Mouse (Mus musculus): ENCODE measurements at regions not wholly inside any gene's neighbourhood (a gene's known extent, or its start where the extent isn't known, plus 50 kb on each side); places are given as distances from the start of the nearest gene placed in this dataset.
"Not testable (repeated sequence)": the region's sequence is repeated elsewhere in the genome, so short reads cannot be mapped to it uniquely, and the experiment has no call there.

DNA sequence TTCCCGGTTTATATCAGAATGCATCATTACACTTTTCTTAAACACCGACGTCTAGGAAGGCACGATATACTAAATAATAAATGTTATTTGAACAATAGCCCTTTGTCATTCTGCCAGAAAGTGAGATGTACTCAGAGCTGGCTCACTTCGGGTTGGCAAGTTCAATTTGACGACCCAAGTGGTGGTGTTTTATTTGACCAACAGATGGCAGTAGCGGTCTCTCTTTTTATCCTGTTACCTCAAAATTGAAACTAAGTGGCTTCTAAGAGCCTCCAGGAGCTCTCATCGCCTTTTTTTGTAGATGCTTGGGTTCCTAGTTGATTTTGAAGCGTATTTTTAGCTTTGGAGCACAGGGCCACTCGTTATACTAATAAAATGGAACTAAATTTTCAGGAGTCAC, 66.7 kb upstream of the Chmp2b start:
- WGBS = 12% methylated on average over 10 of the region's 10 CpGs
- no peaks in the 10 kb centered on the region for H3K4me1 ChIP-seq
- no peaks in the 10 kb centered on the region for H3K9me3 ChIP-seq (replicated peaks)
- no peak overlapping the region for H3K4me2 ChIP-seq
- ATAC-seq (ENCODE audit: low FRiP score) = no peak
- H3K4me3 ChIP-seq (replicated peaks) = no peak overlapping the region
- H3K9ac ChIP-seq (replicated peaks) = no peak overlapping the region
- no peaks in the 10 kb centered on the region for H3K27me3 ChIP-seq (replicated peaks)
- no peaks in the 10 kb centered on the region for H3K36me3 ChIP-seq
- no peak overlapping the region for H3K27ac ChIP-seq (replicated peaks)

GRCm38 (mm10) chr16:65631680-65632079, 69.2 kb upstream of the Chmp2b start:
- WGBS = 64% methylated on average over 5 of the region's 5 CpGs
- Histone ChIP-seq H3K27ac (replicated peaks) (no peak overlapping the region), H3K36me3 (no peaks in the 10 kb centered on the region), H3K4me3 (replicated peaks) (no peak overlapping the region), H3K4me2 (no peak overlapping the region), H3K9ac (replicated peaks) (no peak overlapping the region), H3K4me1 (no peaks in the 10 kb centered on the region), H3K27me3 (replicated peaks) (no peaks in the 10 kb centered on the region), H3K9me3 (replicated peaks) (no peaks in the 10 kb centered on the region)
- no peak for ATAC-seq (ENCODE audit: low FRiP score)

- 94% methylated on average over 3 of the region's 3 CpGs for whole genome bisulfite sequencing
- not testable (repeated sequence) for H3K4me1 ChIP-seq; H3K27me3 ChIP-seq (replicated peaks); H3K4me2 ChIP-seq; H3K4me3 ChIP-seq (replicated peaks); H3K27ac ChIP-seq (replicated peaks); H3K9ac ChIP-seq (replicated peaks); H3K36me3 ChIP-seq; H3K9me3 ChIP-seq (replicated peaks); ATAC-seq (ENCODE audit: low FRiP score)
Measured at GRCm38 (mm10) chr16:65646741-65647140, 84.2 kb upstream of the Chmp2b start.

GRCm38 (mm10) chr16:65649061-65649460, 86.5 kb upstream of the Chmp2b start:
- no peaks in the 10 kb centered on the region for H3K9me3 ChIP-seq (replicated peaks)
- H3K4me1 ChIP-seq = no peaks in the 10 kb centered on the region
- no peak for ATAC-seq (ENCODE audit: low FRiP score)
- H3K9ac ChIP-seq (replicated peaks) = no peak overlapping the region
- 44% methylated on average over 3 of the region's 3 CpGs for WGBS
- H3K27ac ChIP-seq (replicated peaks) = no peak overlapping the region
- no peaks in the 10 kb centered on the region for H3K36me3 ChIP-seq
- H3K4me3 ChIP-seq (replicated peaks) = no peak overlapping the region
- H3K27me3 ChIP-seq (replicated peaks) = no peaks in the 10 kb centered on the region
- no peak overlapping the region for H3K4me2 ChIP-seq

GRCm38 (mm10) chr16:65655490-65655889, 93.0 kb upstream of the Chmp2b start:
- Histone ChIP-seq H3K9me3 (replicated peaks) (no peaks in the 10 kb centered on the region), H3K27ac (replicated peaks) (no peak overlapping the region), H3K27me3 (replicated peaks) (no peaks in the 10 kb centered on the region), H3K4me3 (replicated peaks) (no peak overlapping the region), H3K9ac (replicated peaks) (no peak overlapping the region), H3K4me2 (no peak overlapping the region), H3K4me1 (no peaks in the 10 kb centered on the region), H3K36me3 (no peaks in the 10 kb centered on the region)
- no peak for ATAC-seq (ENCODE audit: low FRiP score)

GRCm38 (mm10) chr16:65657829-65658228, 95.3 kb upstream of the Chmp2b start:
- no peak overlapping the region for H3K9ac ChIP-seq (replicated peaks)
- 35% methylated on average over 2 of the region's 2 CpGs for whole genome bisulfite sequencing

GRCm38 (mm10) chr16:65664787-65665186, 102.3 kb upstream of the Chmp2b start:
- Histone ChIP-seq H3K4me3 (replicated peaks) (no peak overlapping the region), H3K4me2 (no peak overlapping the region), H3K27ac (replicated peaks) (no peak overlapping the region), H3K9ac (replicated peaks) (no peak overlapping the region), H3K36me3 (no peaks in the 10 kb centered on the region), H3K27me3 (replicated peaks) (no peaks in the 10 kb centered on the region), H3K4me1 (no peaks in the 10 kb centered on the region), H3K9me3 (replicated peaks) (no peaks in the 10 kb centered on the region)
- 70% methylated on average over 3 of the region's 3 CpGs for WGBS
- no peak for ATAC-seq (ENCODE audit: low FRiP score)

More at GRCm38 (mm10) chr16:65657829-65658228, 95.3 kb upstream of the Chmp2b start:
- no peak for ATAC-seq (ENCODE audit: low FRiP score)
- H3K27me3 ChIP-seq (replicated peaks) = no peaks in the 10 kb centered on the region
- H3K27ac ChIP-seq (replicated peaks) = no peak overlapping the region
- no peak overlapping the region for H3K4me2 ChIP-seq
- H3K9me3 ChIP-seq (replicated peaks) = no peaks in the 10 kb centered on the region
- no peak overlapping the region for H3K4me3 ChIP-seq (replicated peaks)
- H3K4me1 ChIP-seq = no peaks in the 10 kb centered on the region
- no peaks in the 10 kb centered on the region for H3K36me3 ChIP-seq

DNA sequence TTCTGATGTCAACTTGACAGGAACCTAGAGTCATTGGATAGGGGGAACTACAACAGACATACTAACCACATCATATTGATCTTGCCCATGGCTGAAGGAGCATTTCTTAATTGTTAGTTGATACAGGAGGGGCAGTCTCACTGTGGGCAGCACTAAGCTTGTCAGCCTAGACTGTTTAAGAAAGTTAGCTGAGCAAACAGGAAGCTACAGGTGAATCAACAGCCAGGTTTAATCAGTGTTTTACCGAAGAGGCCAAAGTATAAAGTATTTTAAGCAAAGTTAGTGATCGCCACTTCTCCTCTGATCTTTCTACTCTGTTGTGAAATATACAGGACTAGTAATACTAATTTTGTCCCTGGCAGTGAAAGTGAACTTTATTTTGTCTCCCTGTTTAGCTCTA, 109.6 kb upstream of the Chmp2b start:
- no peak overlapping the region for H3K4me2 ChIP-seq
- no peaks in the 10 kb centered on the region for H3K27me3 ChIP-seq (replicated peaks)
- WGBS = 91% methylated on average over 2 of the region's 2 CpGs
- ATAC-seq (ENCODE audit: low FRiP score) = no peak
- no peaks in the 10 kb centered on the region for H3K36me3 ChIP-seq
- H3K4me3 ChIP-seq (replicated peaks) = no peak overlapping the region
- H3K4me1 ChIP-seq = no peaks in the 10 kb centered on the region
- no peak overlapping the region for H3K9ac ChIP-seq (replicated peaks)
- no peak overlapping the region for H3K27ac ChIP-seq (replicated peaks)
- H3K9me3 ChIP-seq (replicated peaks) = no peaks in the 10 kb centered on the region

DNA sequence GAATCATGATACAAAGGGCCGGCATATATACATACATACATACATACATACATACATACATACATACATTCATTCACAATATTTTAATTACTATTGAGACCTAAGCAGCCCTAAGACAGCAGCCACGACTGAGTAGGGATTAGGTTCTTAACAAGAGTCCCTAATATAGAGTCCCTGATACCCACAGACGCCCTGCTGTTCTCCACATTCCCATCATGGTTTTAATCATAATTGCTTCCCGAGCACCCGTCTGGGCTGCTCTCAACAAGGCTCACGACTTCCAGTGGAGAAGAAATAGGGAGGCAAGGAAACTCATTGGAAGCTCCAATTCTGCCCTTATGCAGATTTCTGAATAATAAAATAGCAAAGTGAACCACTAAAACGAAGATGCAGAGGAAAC, 120.6 kb upstream of the Chmp2b start:
- H3K27ac ChIP-seq (replicated peaks) = peak overlapping the region; percentile 51; the same call in 1 of the 2 replicates
- no peak overlapping the region for H3K4me3 ChIP-seq (replicated peaks)
- H3K27me3 ChIP-seq (replicated peaks) = no peaks in the 10 kb centered on the region
- H3K4me1 ChIP-seq = no peaks in the 10 kb centered on the region
- 47% methylated on average over 7 of the region's 7 CpGs for WGBS
- no peak overlapping the region for H3K4me2 ChIP-seq
- H3K36me3 ChIP-seq = no peaks in the 10 kb centered on the region
- H3K9me3 ChIP-seq (replicated peaks) = no peaks in the 10 kb centered on the region
- no peak overlapping the region for H3K9ac ChIP-seq (replicated peaks)
- peak; percentile 59; the same call in 1 of the 2 replicates for ATAC-seq (ENCODE audit: low FRiP score)

DNA sequence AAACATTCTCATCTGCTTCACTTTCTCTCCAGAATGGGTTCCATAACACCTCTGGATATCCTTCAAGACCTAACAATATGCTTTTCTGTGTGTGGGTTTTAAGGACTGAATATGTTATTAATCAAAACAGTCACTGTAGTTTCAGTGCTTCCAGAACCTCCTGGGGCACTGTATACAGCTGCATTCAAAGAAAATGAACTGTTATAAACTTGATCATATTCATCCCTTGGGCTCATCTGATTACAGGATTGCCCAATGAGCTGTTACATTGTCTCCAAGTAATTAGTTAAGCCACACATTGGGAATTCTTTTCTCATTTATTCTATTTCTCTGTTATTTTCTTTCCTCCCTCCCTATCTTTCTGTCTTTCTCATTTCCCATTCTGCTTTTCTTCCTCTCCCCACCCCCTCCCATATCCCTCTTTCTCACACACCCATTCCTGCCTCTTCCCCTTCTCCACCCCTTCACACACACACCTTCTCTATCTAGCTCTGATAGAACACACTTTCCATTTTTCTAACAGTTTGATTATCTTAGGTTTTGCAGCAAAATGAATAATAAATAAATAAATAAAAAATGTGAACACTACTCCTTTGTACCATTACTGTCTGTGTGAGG, 121.3 kb upstream of the Chmp2b start:
- peak; percentile 59; the same call in 1 of the 2 replicates for ATAC-seq (ENCODE audit: low FRiP score)
- H3K27ac ChIP-seq (replicated peaks) = no peak overlapping the region

DNA sequence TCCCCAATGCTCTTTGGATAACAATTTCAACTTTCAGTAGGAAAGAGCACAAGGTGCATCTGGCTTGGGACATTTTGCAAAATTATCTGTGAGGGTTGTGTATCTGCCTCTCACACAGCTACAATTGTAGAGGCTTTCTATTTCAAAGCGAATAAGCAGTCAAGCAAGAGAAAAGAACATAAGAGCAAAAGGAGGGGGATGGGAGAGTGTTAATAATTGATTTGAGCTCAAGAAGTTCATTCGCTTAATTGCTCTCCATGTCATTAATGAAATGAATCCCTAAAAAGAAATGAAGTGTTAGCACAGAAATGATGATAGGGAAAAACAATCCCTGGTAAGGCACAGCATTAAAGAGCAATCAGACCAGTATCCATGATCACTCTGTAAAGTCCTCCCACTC, 121.4 kb upstream of the Vgll3 start:
- no peaks in the 10 kb centered on the region for H3K27me3 ChIP-seq (replicated peaks)
- WGBS = 48% methylated on average over 2 of the region's 2 CpGs
- ATAC-seq (ENCODE audit: low FRiP score) = no peak
- H3K9ac ChIP-seq (replicated peaks) = no peak overlapping the region
- H3K9me3 ChIP-seq (replicated peaks) = no peaks in the 10 kb centered on the region
- H3K4me1 ChIP-seq = no peaks in the 10 kb centered on the region
- H3K4me3 ChIP-seq (replicated peaks) = no peak overlapping the region
- H3K4me2 ChIP-seq = no peak overlapping the region
- no peak overlapping the region for H3K27ac ChIP-seq (replicated peaks)
- no peaks in the 10 kb centered on the region for H3K36me3 ChIP-seq

More for the DNA sequence above, 121.3 kb upstream of the Chmp2b start:
- Histone ChIP-seq H3K9me3 (replicated peaks) (no peaks in the 10 kb centered on the region), H3K4me3 (replicated peaks) (no peak overlapping the region), H3K9ac (replicated peaks) (no peak overlapping the region), H3K4me1 (no peaks in the 10 kb centered on the region), H3K36me3 (no peaks in the 10 kb centered on the region), H3K27me3 (replicated peaks) (no peaks in the 10 kb centered on the region), H3K4me2 (no peak overlapping the region)

DNA sequence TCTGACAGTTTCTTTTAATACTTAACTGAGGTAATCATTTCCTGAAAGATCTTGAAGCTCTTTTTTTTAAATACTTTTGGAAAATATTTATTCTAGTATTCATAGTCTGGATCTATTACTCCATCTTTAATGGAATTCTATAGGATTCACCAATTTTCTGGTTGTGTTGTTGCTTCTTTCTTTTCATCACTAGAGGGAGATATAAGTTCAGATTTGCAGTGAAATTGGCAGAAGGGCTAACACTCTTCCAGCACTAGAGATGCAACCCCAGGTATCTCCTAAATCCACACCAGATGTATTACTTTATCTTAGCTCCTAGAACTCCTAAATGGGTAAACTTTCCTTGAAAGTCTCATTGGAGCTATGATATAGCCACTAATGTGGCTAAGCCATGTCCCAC, 99.4 kb upstream of the Vgll3 start:
- Histone ChIP-seq H3K27ac (replicated peaks) (no peak overlapping the region), H3K4me2 (no peak overlapping the region), H3K9me3 (replicated peaks) (no peaks in the 10 kb centered on the region), H3K27me3 (replicated peaks) (no peaks in the 10 kb centered on the region), H3K4me1 (no peaks in the 10 kb centered on the region), H3K4me3 (replicated peaks) (no peak overlapping the region), H3K9ac (replicated peaks) (no peak overlapping the region), H3K36me3 (no peaks in the 10 kb centered on the region)
- ATAC-seq (ENCODE audit: low FRiP score) = no peak; the same call in 1 of the 2 replicates
